Mouse (Mus musculus): ENCODE measurements at regions not wholly inside any gene's neighbourhood (a gene's known extent, or its start where the extent isn't known, plus 50 kb on each side); places are given as distances from the start of the nearest gene placed in this dataset.
"Not testable (repeated sequence)": the region's sequence is repeated elsewhere in the genome, so short reads cannot be mapped to it uniquely, and the experiment has no call there.

DNA sequence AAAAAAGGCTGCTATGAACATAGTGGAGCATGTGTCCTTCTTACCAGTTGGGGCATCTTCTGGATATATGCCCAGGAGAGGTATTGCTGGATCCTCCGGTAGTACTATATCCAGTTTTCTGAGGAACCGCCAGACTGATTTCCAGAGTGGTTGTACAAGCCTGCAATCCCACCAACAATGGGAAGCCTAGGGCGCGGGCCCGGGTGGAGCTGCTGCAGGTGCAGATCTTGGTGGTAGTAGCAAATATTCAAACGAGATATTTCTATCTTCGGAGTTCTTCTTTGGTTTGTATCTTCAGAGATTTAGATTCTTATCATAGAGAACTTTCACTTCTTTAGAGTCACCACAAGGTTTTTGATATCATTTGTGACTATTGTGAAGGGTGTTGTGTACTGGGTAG lies 52.7 kb upstream of the Btbd35f27 start:
- H3K27ac ChIP-seq (ENCODE audit: low read depth, low read length); ATAC-seq; H3K4me3 ChIP-seq (ENCODE audit: low read depth, low read length); H3K36me3 ChIP-seq (ENCODE audit: insufficient read depth); H3K4me2 ChIP-seq (ENCODE audit: low read depth); H3K27me3 ChIP-seq (ENCODE audit: insufficient read depth, low read length); H3K9ac ChIP-seq; H3K4me1 ChIP-seq (ENCODE audit: insufficient read depth); H3K9me3 ChIP-seq (ENCODE audit: low read length): not testable (repeated sequence)
- WGBS: 96% methylated on average over 5 of the region's 7 CpGs
- peak; percentile 0 for DNase-seq
